Mouse (Mus musculus): Measurements from ENCODE around the gene Mocs1. TPM values are rescaled to one million over a fixed set of nuclear protein-coding genes. Genes with fewer than 3 reads are reported as not detected.

Gene Mocs1
- polyA plus RNA-seq, 1 experiment from 2014 or later: 7.8 TPM

GRCm38 (mm10) chr17:49450922-49451321 is 22.8 kb downstream of the Mocs1 start:
- ATAC-seq (ENCODE audit: low read depth) (no peak), DNase-seq (ENCODE audit: low spot score) (no peak)
- Histone ChIP-seq H3K4me2 (ENCODE audit: low read depth, low read length) (no peak overlapping the region), H3K4me1 (ENCODE audit: control insufficient read depth, insufficient read depth, low read length) (no peaks in the 10 kb centered on the region), H3K9me3 (ENCODE audit: control insufficient read depth, low read length) (no peaks in the 10 kb centered on the region), H3K27ac (replicated peaks; ENCODE audit: low read depth, low read length) (no peak overlapping the region), H3K4me3 (ENCODE audit: low read depth, low read length) (no peak overlapping the region), H3K9ac (ENCODE audit: low read depth, low read length) (no peak overlapping the region), H3K27me3 (replicated peaks; ENCODE audit: control insufficient read depth, insufficient read depth, low read length) (no peaks in the 10 kb centered on the region), H3K36me3 (ENCODE audit: control insufficient read depth, insufficient read depth, low read length) (peaks cover 47% of the 10 kb centered on the region)
- WGBS: 81% methylated on average over 6 of the region's 6 CpGs

- Histone ChIP-seq H3K4me1 (ENCODE audit: control insufficient read depth, insufficient read depth, low read length) (no peaks in the 10 kb centered on the region), H3K9me3 (ENCODE audit: control insufficient read depth, low read length) (no peaks in the 10 kb centered on the region), H3K27me3 (replicated peaks; ENCODE audit: control insufficient read depth, insufficient read depth, low read length) (no peaks in the 10 kb centered on the region), H3K36me3 (ENCODE audit: control insufficient read depth, insufficient read depth, low read length) (peaks cover 79% of the 10 kb centered on the region), H3K4me2 (ENCODE audit: low read depth, low read length) (no peak overlapping the region), H3K9ac (ENCODE audit: low read depth, low read length) (no peak overlapping the region), H3K4me3 (ENCODE audit: low read depth, low read length) (no peak overlapping the region), H3K27ac (replicated peaks; ENCODE audit: low read depth, low read length) (no peak overlapping the region)
- WGBS: 84% methylated on average over 4 of the region's 4 CpGs
- DNase-seq (ENCODE audit: low spot score) (no peak), ATAC-seq (ENCODE audit: low read depth) (no peak)
Observed at GRCm38 (mm10) chr17:49456334-49456733, 28.2 kb downstream of the Mocs1 start.

- DNase-seq (ENCODE audit: low spot score) (no peak), ATAC-seq (ENCODE audit: low read depth) (no peak)
- no peak overlapping the region for H3K4me3 ChIP-seq (ENCODE audit: low read depth, low read length)
- H3K9me3 ChIP-seq (ENCODE audit: control insufficient read depth, low read length): no peaks in the 10 kb centered on the region
- no peak overlapping the region for H3K9ac ChIP-seq (ENCODE audit: low read depth, low read length)
- WGBS: 91% methylated on average over 3 of the region's 3 CpGs
- H3K36me3 ChIP-seq (ENCODE audit: control insufficient read depth, insufficient read depth, low read length): peaks cover 82% of the 10 kb centered on the region
- no peaks in the 10 kb centered on the region for H3K4me1 ChIP-seq (ENCODE audit: control insufficient read depth, insufficient read depth, low read length)
- H3K4me2 ChIP-seq (ENCODE audit: low read depth, low read length): no peak overlapping the region
- no peak overlapping the region for H3K27ac ChIP-seq (replicated peaks; ENCODE audit: low read depth, low read length)
- no peaks in the 10 kb centered on the region for H3K27me3 ChIP-seq (replicated peaks; ENCODE audit: control insufficient read depth, insufficient read depth, low read length)
Observed at GRCm38 (mm10) chr17:49457833-49458232, 29.7 kb downstream of the Mocs1 start.

GRCm38 (mm10) chr17:49458386-49458785 is 30.2 kb downstream of the Mocs1 start:
- DNase-seq (ENCODE audit: low spot score): no peak
- Histone ChIP-seq H3K27me3 (replicated peaks; ENCODE audit: control insufficient read depth, insufficient read depth, low read length) (no peaks in the 10 kb centered on the region), H3K4me3 (ENCODE audit: low read depth, low read length) (no peak overlapping the region), H3K4me1 (ENCODE audit: control insufficient read depth, insufficient read depth, low read length) (no peaks in the 10 kb centered on the region), H3K36me3 (ENCODE audit: control insufficient read depth, insufficient read depth, low read length) (peaks cover 84% of the 10 kb centered on the region), H3K4me2 (ENCODE audit: low read depth, low read length) (no peak overlapping the region), H3K27ac (replicated peaks; ENCODE audit: low read depth, low read length) (no peak overlapping the region), H3K9me3 (ENCODE audit: control insufficient read depth, low read length) (no peaks in the 10 kb centered on the region), H3K9ac (ENCODE audit: low read depth, low read length) (no peak overlapping the region)
- no peak for ATAC-seq (ENCODE audit: low read depth)
- 92% methylated on average over 18 of the region's 18 CpGs for WGBS

- 86% methylated on average over 3 of the region's 3 CpGs for WGBS
- H3K9ac ChIP-seq (ENCODE audit: low read depth, low read length): no peak overlapping the region
- H3K27ac ChIP-seq (replicated peaks; ENCODE audit: low read depth, low read length): no peak overlapping the region
- H3K36me3 ChIP-seq (ENCODE audit: control insufficient read depth, insufficient read depth, low read length): peaks cover 68% of the 10 kb centered on the region
- ATAC-seq (ENCODE audit: low read depth) (no peak), DNase-seq (ENCODE audit: low spot score) (no peak)
- no peak overlapping the region for H3K4me3 ChIP-seq (ENCODE audit: low read depth, low read length)
- no peaks in the 10 kb centered on the region for H3K4me1 ChIP-seq (ENCODE audit: control insufficient read depth, insufficient read depth, low read length)
- H3K27me3 ChIP-seq (replicated peaks; ENCODE audit: control insufficient read depth, insufficient read depth, low read length): no peaks in the 10 kb centered on the region
- no peaks in the 10 kb centered on the region for H3K9me3 ChIP-seq (ENCODE audit: control insufficient read depth, low read length)
- H3K4me2 ChIP-seq (ENCODE audit: low read depth, low read length): no peak overlapping the region
Observed at GRCm38 (mm10) chr17:49464884-49465283, 36.7 kb downstream of the Mocs1 start.

GRCm38 (mm10) chr17:49468223-49468622 is 40.1 kb downstream of the Mocs1 start:
- DNase-seq (ENCODE audit: low spot score) (peak; percentile 55), ATAC-seq (ENCODE audit: low read depth) (peak; percentile 47; the same call in 1 of the 2 replicates)
- Histone ChIP-seq H3K4me3 (ENCODE audit: low read depth, low read length) (no peak overlapping the region), H3K9ac (ENCODE audit: low read depth, low read length) (no peak overlapping the region), H3K4me2 (ENCODE audit: low read depth, low read length) (no peak overlapping the region), H3K4me1 (ENCODE audit: control insufficient read depth, insufficient read depth, low read length) (no peaks in the 10 kb centered on the region), H3K36me3 (ENCODE audit: control insufficient read depth, insufficient read depth, low read length) (peaks cover 69% of the 10 kb centered on the region), H3K9me3 (ENCODE audit: control insufficient read depth, low read length) (no peaks in the 10 kb centered on the region), H3K27me3 (replicated peaks; ENCODE audit: control insufficient read depth, insufficient read depth, low read length) (no peaks in the 10 kb centered on the region), H3K27ac (replicated peaks; ENCODE audit: low read depth, low read length) (no peak overlapping the region)
- 26% methylated on average over 4 of the region's 4 CpGs for WGBS

GRCm38 (mm10) chr17:49472626-49473025 is 44.5 kb downstream of the Mocs1 start:
- no peaks in the 10 kb centered on the region for H3K9me3 ChIP-seq (ENCODE audit: control insufficient read depth, low read length)
- H3K36me3 ChIP-seq (ENCODE audit: control insufficient read depth, insufficient read depth, low read length): peaks cover 49% of the 10 kb centered on the region
- no peak overlapping the region for H3K4me3 ChIP-seq (ENCODE audit: low read depth, low read length)
- DNase-seq (ENCODE audit: low spot score) (peak; percentile 61), ATAC-seq (ENCODE audit: low read depth) (peak; percentile 60)
- H3K9ac ChIP-seq (ENCODE audit: low read depth, low read length): no peak overlapping the region
- H3K4me2 ChIP-seq (ENCODE audit: low read depth, low read length): no peak overlapping the region
- no peaks in the 10 kb centered on the region for H3K27me3 ChIP-seq (replicated peaks; ENCODE audit: control insufficient read depth, insufficient read depth, low read length)
- WGBS: 42% methylated on average over 8 of the region's 8 CpGs
- H3K4me1 ChIP-seq (ENCODE audit: control insufficient read depth, insufficient read depth, low read length): 0 out of 2 replicates have a peak, but pooled peaks cover 2% of the 10 kb centered on the region
- no peak overlapping the region; the same call in 1 of the 2 replicates for H3K27ac ChIP-seq (replicated peaks; ENCODE audit: low read depth, low read length)

GRCm38 (mm10) chr17:49474051-49474450 is 45.9 kb downstream of the Mocs1 start:
- DNase-seq (ENCODE audit: low spot score): no peak
- Histone ChIP-seq H3K36me3 (ENCODE audit: control insufficient read depth, insufficient read depth, low read length) (peaks cover 57% of the 10 kb centered on the region), H3K9me3 (ENCODE audit: control insufficient read depth, low read length) (no peaks in the 10 kb centered on the region), H3K4me2 (ENCODE audit: low read depth, low read length) (no peak overlapping the region), H3K27ac (replicated peaks; ENCODE audit: low read depth, low read length) (no peak overlapping the region), H3K4me3 (ENCODE audit: low read depth, low read length) (no peak overlapping the region), H3K9ac (ENCODE audit: low read depth, low read length) (no peak overlapping the region), H3K27me3 (replicated peaks; ENCODE audit: control insufficient read depth, insufficient read depth, low read length) (no peaks in the 10 kb centered on the region), H3K4me1 (ENCODE audit: control insufficient read depth, insufficient read depth, low read length) (0 out of 2 replicates have a peak, but pooled peaks cover 2% of the 10 kb centered on the region)
- no peak for ATAC-seq (ENCODE audit: low read depth)
- WGBS: 78% methylated on average over 4 of the region's 4 CpGs

- no peak overlapping the region for H3K4me2 ChIP-seq (ENCODE audit: low read depth, low read length)
- H3K4me3 ChIP-seq (ENCODE audit: low read depth, low read length): no peak overlapping the region
- 83% methylated on average over 1 of the region's 1 CpGs for WGBS
- DNase-seq (ENCODE audit: low spot score) (no peak), ATAC-seq (ENCODE audit: low read depth) (no peak)
- H3K36me3 ChIP-seq (ENCODE audit: control insufficient read depth, insufficient read depth, low read length): peaks cover 60% of the 10 kb centered on the region
- H3K9me3 ChIP-seq (ENCODE audit: control insufficient read depth, low read length): no peaks in the 10 kb centered on the region
- 0 out of 2 replicates have a peak, but pooled peaks cover 2% of the 10 kb centered on the region for H3K4me1 ChIP-seq (ENCODE audit: control insufficient read depth, insufficient read depth, low read length)
- H3K9ac ChIP-seq (ENCODE audit: low read depth, low read length): no peak overlapping the region
- no peak overlapping the region for H3K27ac ChIP-seq (replicated peaks; ENCODE audit: low read depth, low read length)
- H3K27me3 ChIP-seq (replicated peaks; ENCODE audit: control insufficient read depth, insufficient read depth, low read length): no peaks in the 10 kb centered on the region
Observed at GRCm38 (mm10) chr17:49475174-49475573, 47.0 kb downstream of the Mocs1 start.
